Mouse (Mus musculus) myocyte (in vitro differentiated cells): ENCODE data around the gene Prim1.
A peak's percentile ranks its signal among the peaks of the same experiment; 100 is the strongest.

Source experiments
- MYOD1 ChIP-seq, 3 experiments: IDR thresholded peaks; one replicate each; pipeline ENCODE4 v1.6.1; 2011; ENCODE audit warnings: control low read depth in 2 of 3, low read depth in 2 of 3, mild to moderate bottlenecking in 2 of 3, moderate library complexity in 1 of 3; ENCODE audit not compliant: insufficient read length in 2 of 3, control insufficient read depth in 1 of 3
- POLR2A ChIP-seq: IDR thresholded peaks from one replicate; pipeline ENCODE4 v1.6.1; 2011; ENCODE audit warnings: low read depth, mild to moderate bottlenecking, control low read depth, moderate library complexity; ENCODE audit not compliant: insufficient read length

DNA sequence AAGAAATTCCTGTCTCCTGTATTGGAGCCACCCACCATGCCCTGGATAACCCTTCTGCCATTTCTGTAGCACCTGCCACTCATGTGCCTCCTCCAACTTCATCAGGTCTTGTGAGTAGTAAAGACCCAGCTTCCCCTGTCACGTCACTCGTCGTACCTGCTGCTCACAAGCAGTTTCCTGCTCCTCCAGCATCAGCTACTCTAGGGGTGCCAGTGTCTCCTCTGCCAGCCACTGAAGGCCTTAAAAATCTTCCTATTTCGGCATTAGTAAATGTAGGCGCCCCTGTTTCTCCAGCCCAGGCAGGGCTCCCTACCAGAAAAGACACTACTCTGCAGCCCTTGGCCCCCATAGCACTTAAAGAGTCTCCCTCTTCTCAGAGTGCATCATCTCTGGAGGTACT is 25.3 kb downstream of the Prim1 start:
- TF ChIP-seq POLR2A = peak; percentile 15
- no peak for TF ChIP-seq MYOD1 (IDR thresholded peaks at IDR 0.05; ENCODE audit: control insufficient read depth in 1 of 3, insufficient read length in 2 of 3, low read depth in 2 of 3)
